Mouse (Mus musculus) heart, embryonic 10.5 days (tissue): ENCODE results near the gene Olfm2. TPM values are rescaled to one million over a fixed set of nuclear protein-coding genes. Genes with fewer than 3 reads are reported as not detected.

Experiments
- DNase-seq: peaks from one replicate; pipeline ENCODE4 v3.0.0-alpha.2; 2017; ENCODE audit warnings: low spot score
- H3K27ac ChIP-seq: fragments of 300-500 bp; sonication (generic); 2 replicates; pipeline ENCODE4 v1.5.1; 2016; ENCODE audit warnings: mild to moderate bottlenecking
- H3K27me3 ChIP-seq: fragments of 300-500 bp; sonication (generic); 2 replicates; pipeline ENCODE4 v1.6.1; 2016; ENCODE audit warnings: mild to moderate bottlenecking; ENCODE audit not compliant: poor library complexity, insufficient read depth, severe bottlenecking
- H3K36me3 ChIP-seq: fragments of 300-500 bp; sonication (generic); 2 replicates; pipeline ENCODE4 v1.6.1; 2016; ENCODE audit warnings: mild to moderate bottlenecking, moderate library complexity
- H3K4me1 ChIP-seq: fragments of 300-500 bp; sonication (generic); 2 replicates; pipeline ENCODE4 v1.6.1; 2016; ENCODE audit warnings: mild to moderate bottlenecking
- H3K4me3 ChIP-seq: fragments of 300-500 bp; sonication (generic); 2 replicates; pipeline ENCODE4 v1.5.1; 2016; ENCODE audit warnings: mild to moderate bottlenecking, moderate library complexity
- H3K9me3 ChIP-seq: fragments of 300-500 bp; sonication (generic); 2 replicates; pipeline ENCODE4 v1.6.1; 2016; ENCODE audit warnings: mild to moderate bottlenecking, moderate library complexity
- WGBS: fragments of 180-500 bp; shearing (Covaris S2); methylation state at CpG from one replicate; pipeline ENCODE4 v1.1.7; 2016; 5-methylcytosine and 5-hydroxymethylcytosine counted together
- polyA plus RNA-seq: library from polyadenylated mRNA; unstranded; fragments of >200 nt; fragmentation: Nextera tagmentation; extraction: Ambion mirVana; gene quantifications from 2 replicates; pipeline ENCODE4 v1.2.1, GENCODE M21; 2016

The Olfm2 gene
- polyA plus RNA-seq, 1 experiment from 2014 or later: 3.2 TPM

DNA sequence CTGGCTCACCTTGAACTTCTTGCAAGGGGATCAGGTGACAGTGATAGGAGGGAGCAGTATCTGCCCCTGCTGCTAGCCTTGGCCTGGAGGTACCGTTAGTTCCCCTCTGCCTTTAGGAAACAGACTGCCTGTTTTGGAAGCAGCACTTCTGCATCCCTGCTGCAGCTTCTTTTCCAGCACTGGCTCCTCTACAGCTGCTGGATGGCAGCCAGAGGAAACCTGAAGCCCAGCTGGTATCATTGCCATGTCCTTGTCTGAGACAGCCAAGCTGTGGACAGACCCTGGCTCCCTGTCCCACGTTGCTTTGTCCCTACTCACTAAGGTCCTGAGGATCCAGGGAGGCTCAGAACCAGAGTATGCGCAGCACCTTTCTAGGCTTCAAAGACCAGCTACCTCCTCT, 88.6 kb downstream of the Olfm2 start:
- Histone ChIP-seq H3K4me3 (no peak overlapping the region), H3K27me3 (no peaks in the 10 kb centered on the region), H3K4me1 (peaks cover 19% of the 10 kb centered on the region), H3K36me3 (peaks cover 88% of the 10 kb centered on the region), H3K9me3 (no peaks in the 10 kb centered on the region), H3K27ac (no peak overlapping the region)
- 88% methylated on average over 3 of the region's 3 CpGs for WGBS
- DNase-seq: no peak

DNA sequence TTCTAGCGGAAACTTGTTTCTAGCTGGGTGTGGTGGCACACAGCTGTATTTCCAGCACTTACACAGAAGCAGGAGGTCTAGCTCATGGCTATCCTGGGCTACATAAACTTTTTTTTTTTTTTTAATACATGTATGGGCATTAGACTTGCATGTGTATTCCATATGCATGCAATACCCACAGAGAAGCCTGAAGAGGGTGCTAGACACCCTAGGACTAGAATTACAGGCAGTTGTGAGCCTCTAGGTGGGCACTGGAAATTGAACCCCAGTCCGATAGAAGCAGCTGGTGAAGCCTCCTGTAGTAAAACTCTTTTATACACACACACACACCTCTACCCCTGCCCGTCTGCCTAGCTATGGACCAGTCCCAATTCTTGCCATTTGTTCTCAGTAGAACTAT, 92.3 kb downstream of the Olfm2 start:
- Histone ChIP-seq H3K27ac (no peak overlapping the region), H3K4me3 (no peak overlapping the region), H3K27me3 (no peaks in the 10 kb centered on the region), H3K36me3 (peaks cover 57% of the 10 kb centered on the region), H3K9me3 (no peaks in the 10 kb centered on the region), H3K4me1 (peaks cover 29% of the 10 kb centered on the region)
- WGBS: 89% methylated on average over 3 of the region's 3 CpGs
- DNase-seq: no peak

DNA sequence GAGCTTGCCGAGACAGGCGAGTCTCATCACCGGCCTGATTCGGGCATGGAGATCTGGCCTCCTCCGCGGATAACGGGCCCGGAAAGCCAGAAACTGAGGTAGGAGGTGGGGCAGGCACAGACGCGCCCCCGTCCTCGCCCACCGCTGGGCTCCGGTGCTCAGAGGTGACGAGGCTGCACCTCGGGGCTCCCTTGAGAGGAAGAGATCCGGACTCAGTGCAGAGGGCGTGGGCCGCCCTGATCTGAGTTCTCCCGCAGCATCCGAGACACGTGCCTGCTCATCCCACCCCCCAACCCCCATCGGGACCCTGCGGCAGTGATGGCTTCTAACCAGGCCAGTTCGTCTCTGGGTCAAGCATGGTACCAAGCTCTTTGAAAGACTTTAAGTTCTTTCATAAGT, 93.9 kb downstream of the Olfm2 start:
- WGBS: under 1% methylated on average over 25 of the region's 25 CpGs
- Histone ChIP-seq H3K4me3 (peak overlapping the region; percentile 98), H3K27ac (peak overlapping the region; percentile 92), H3K9me3 (no peaks in the 10 kb centered on the region), H3K4me1 (peaks cover 23% of the 10 kb centered on the region), H3K36me3 (peaks cover 54% of the 10 kb centered on the region), H3K27me3 (no peaks in the 10 kb centered on the region)
- no peak for DNase-seq

DNA sequence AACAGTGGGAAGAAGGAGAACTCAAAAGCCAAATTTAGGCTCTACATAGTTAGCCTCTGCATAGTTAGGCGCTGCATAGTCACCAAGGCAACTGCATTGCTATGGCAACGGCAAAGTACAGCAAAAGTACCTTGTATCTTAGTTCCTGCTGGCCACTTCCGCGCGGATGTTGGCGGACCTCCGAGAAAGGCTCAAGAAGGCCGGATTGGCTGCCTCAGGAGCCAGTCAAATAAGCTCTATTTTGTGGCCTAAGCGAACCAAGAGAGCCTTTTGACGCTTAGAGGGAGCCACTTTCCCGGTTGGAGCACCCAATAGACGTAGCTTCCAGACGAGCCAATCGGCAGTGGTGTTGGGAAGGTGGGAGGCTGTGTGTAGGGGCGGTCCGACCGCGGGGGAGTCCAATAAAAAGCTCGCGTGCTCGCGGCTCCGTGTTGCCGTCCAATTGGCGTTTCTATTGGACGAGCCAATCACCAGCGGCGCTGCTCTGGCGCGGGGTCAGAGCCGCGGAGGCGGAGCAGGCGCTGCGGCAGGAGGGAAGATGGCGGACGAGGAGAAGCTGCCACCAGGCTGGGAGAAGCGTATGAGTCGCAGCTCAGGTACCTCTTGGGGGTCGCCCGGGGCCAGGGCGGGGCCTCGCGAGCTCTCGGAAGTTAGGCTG, 94.4 kb downstream of the Olfm2 start, which contains the start of gene Pin1:
Gene Pin1 (plus strand): TSS at position 494 of the 658 bp plus-strand sequence.
- Histone ChIP-seq H3K36me3 (peaks cover 52% of the 10 kb centered on the region), H3K4me1 (peaks cover 21% of the 10 kb centered on the region), H3K9me3 (no peaks in the 10 kb centered on the region), H3K27me3 (no peaks in the 10 kb centered on the region), H3K27ac (peak within 1 kb of the TSS; percentile 92), H3K4me3 (peak within 1 kb of the TSS; percentile 98)
- peak; percentile 100 for DNase-seq
- under 1% methylated on average over 45 of the region's 45 CpGs for WGBS

DNA sequence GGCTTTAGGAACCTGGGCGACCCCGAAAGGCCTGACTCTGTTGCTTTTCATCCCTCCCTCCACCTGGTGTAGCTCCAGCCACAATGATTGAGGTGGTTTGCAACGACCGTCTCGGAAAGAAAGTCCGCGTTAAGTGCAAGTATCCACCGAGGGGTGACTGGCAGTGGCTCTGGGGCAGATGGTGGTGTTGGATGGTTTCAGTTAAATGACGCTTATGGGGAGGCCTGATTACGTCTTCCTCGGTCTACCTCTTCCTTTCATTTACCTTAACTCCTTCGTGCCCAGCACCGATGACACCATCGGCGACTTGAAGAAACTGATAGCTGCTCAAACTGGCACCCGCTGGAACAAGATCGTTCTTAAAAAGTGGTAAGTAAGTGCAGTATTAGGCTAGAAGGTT, 101.0 kb downstream of the Olfm2 start:
- Histone ChIP-seq H3K27me3 (no peaks in the 10 kb centered on the region), H3K4me1 (peaks cover 16% of the 10 kb centered on the region), H3K9me3 (no peaks in the 10 kb centered on the region), H3K36me3 (peaks cover 26% of the 10 kb centered on the region), H3K27ac (peak overlapping the region; percentile 93), H3K4me3 (peak overlapping the region; percentile 93)
- DNase-seq: no peak
- WGBS: 4% methylated on average over 17 of the region's 17 CpGs

DNA sequence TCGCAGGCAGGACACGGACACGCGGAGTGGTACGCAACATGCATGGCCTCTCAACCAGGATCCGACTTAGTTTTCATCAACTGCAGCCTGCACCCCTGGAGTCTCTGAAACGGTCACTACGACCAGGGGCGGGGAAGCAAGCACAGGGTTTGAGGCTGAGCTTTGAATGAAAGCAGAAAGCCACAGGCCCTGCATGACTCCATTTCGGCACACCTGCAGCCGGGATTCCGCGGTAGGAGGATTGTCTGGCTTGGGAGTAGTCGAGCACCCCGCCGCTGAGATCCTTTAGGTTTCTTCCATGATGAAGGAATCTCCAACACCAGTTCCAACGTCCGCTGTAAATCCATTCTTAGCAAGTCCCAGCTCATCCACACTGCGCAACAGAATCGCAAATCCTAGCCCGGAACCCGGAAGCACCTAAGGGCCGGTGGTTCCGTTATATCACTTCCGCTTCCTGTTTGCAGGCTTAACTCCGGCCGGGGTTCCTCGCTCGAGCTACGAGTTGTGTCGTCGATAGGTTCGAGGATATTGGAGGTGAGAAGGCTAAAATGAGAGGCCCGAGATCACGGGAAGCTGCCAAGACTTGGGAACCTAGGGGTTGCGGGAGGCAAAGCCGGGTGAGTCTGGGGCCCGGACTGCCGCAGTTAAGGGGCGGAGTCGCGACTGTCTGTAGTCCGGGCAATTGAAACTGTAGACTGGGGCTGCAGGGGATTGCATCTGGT, 101.6 kb downstream of the Olfm2 start, which contains the start of gene Fbxl12:
Gene Fbxl12 (minus strand): TSS at position 408 of the 722 bp plus-strand sequence.
- no peaks in the 10 kb centered on the region for H3K27me3 ChIP-seq
- H3K9me3 ChIP-seq: no peaks in the 10 kb centered on the region
- H3K27ac ChIP-seq: peak within 1 kb of the TSS; percentile 93
- peaks cover 16% of the 10 kb centered on the region for H3K4me1 ChIP-seq
- peak within 1 kb of the TSS; percentile 93 for H3K4me3 ChIP-seq
- WGBS: under 1% methylated on average over 43 of the region's 43 CpGs
- peak; percentile 90 for DNase-seq
- peaks cover 26% of the 10 kb centered on the region for H3K36me3 ChIP-seq

DNA sequence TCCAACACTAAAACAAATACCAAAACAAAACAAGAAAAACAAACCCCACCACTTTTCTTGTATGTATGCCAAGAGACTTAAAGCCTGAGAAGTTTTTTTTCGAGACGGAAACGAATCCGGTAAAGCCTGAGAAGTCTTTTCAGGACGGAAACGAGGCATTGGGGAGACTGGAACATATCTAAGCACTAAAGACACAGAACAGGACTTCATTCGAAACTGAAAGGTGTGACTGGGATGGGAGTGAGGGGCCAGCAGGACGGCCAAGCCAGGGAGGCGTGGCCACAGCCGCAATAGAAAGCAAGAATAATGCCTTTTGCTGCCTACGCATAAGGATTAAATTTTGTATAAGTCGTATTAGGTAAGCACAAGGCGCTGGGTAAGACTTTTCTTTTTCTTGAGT, 102.4 kb downstream of the Olfm2 start:
- no peaks in the 10 kb centered on the region for H3K27me3 ChIP-seq
- H3K9me3 ChIP-seq: no peaks in the 10 kb centered on the region
- H3K4me1 ChIP-seq: peaks cover 18% of the 10 kb centered on the region
- peak overlapping the region; percentile 93 for H3K4me3 ChIP-seq
- H3K36me3 ChIP-seq: peaks cover 28% of the 10 kb centered on the region
- DNase-seq: no peak
- WGBS: 6% methylated on average over 13 of the region's 13 CpGs
- peak overlapping the region; percentile 93 for H3K27ac ChIP-seq

DNA sequence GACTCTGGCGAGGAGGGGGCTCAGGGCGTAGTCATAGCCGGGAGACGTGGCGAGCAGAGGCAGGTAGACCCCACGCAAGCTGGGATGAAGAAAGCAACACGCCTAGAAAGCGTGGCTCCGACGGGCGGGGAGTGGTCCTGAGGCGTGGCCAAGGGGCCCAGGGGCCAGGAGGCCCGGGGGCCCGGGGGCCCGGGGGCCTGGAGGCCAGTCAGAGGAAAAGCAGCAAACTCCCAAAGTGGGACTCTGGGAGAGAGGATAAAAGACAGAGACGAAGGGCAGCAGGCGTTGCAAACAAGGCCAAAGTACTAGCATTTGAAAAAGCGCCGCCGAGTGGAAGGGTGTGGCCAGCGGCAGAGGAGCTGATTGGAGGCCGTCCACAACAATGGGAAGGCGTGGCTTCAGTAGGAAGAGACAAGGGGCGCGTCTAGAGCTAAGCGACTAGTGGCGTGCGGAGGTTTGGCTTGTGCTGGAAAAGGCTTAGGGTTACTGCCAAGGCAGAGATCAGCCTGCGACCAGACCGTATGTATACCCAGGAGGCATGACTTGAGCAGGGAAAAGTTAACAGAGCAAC, 103.2 kb downstream of the Olfm2 start:
- DNase-seq: peak; percentile 96
- peak overlapping the region; percentile 93 for H3K27ac ChIP-seq
- 0% methylated on average over 30 of the region's 30 CpGs for WGBS

DNA sequence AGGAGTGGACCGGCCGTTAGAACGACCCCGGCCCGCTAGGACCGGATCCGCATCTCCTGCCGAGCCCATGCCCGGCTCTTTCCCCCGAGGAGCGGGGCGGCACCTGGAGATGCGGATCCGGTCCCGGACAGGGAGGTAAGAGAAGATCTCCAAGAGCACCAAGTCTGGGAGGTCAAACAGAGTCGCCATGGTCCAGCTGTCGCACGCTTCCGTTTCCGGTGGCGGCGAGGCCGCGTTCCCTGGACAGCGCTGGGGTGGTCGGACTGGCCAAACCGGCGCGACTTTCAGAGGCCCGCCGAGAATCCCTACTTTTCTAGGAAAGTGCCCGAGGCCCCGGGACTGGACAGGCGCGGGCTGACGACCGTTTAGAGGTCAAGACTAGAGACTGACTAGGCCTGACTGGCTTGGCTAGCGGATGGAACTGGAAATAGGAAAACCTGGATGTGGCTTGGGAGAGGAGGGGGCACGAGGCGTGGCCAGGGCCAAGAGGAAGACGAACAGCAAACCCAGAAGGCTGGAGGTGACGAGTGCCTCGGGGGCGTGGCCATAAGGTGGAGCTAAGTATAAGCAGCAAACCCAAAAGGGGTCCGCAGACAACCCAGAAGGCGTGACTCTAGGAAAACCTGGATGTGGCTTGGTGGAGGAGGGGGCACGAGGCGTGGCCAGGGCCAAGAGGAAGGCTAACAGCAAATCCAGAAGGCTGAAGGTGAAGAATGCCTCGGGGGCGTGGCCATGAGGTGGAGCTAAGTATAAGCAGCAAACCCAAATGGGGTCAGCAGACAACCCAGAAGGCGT, 103.9 kb downstream of the Olfm2 start, which contains the start of gene Ubl5:
Gene Ubl5 (plus strand): TSS at position 778 of the 795 bp plus-strand sequence.
- DNase-seq: peak; percentile 99
- H3K4me1 ChIP-seq: peaks cover 24% of the 10 kb centered on the region
- WGBS: under 1% methylated on average over 51 of the region's 51 CpGs

More for the DNA sequence above, 103.2 kb downstream of the Olfm2 start:
- Histone ChIP-seq H3K9me3 (no peaks in the 10 kb centered on the region), H3K27me3 (no peaks in the 10 kb centered on the region), H3K4me3 (peak overlapping the region; percentile 93), H3K4me1 (peaks cover 24% of the 10 kb centered on the region), H3K36me3 (peaks cover 28% of the 10 kb centered on the region)

DNA sequence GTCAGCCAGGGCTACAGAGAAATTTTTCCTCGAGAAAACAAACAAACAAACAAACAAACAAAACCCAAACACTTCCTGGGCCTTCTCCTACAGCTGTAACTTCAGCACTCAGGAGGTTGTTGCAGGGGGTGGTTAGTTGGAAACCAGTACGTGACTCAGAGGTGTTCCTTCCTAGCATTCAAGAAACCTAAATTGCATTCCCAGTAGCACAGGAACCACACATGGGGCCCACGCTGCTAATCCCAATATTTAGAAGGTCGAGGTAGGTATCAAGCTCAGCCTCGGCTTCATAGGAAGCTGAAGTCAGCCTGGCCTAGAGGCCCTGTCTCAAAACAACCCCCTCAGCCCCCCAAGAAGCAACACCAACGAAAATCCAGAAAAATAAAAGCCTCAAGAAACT, 104.6 kb downstream of the Olfm2 start:
- H3K9me3 ChIP-seq: no peaks in the 10 kb centered on the region

More for the DNA sequence above, 103.9 kb downstream of the Olfm2 start, which contains the start of gene Ubl5:
- H3K9me3 ChIP-seq: no peaks in the 10 kb centered on the region
- peaks cover 31% of the 10 kb centered on the region for H3K36me3 ChIP-seq
- H3K27me3 ChIP-seq: no peaks in the 10 kb centered on the region
- H3K4me3 ChIP-seq: peak within 1 kb of the TSS; percentile 93
- peak within 1 kb of the TSS; percentile 93 for H3K27ac ChIP-seq

DNA sequence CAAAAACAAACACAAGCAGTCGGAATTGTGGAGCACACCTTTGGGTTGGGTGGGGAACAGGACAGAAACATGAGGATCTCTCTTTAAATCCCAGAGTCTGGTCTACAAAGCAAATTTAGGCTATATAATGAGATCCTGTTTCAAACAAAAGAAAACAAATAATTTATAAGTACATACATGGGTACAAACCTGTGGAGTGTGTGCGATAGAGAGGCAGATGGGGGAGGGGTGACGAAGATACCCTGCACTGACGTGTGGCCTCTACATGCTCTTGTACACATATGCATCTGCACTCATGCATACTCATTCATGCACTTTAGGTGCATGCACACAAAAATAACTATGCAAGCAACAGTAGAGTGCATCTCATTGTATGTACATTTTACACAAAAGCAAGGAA, 106.7 kb downstream of the Olfm2 start:
- H3K4me3 ChIP-seq: no peak overlapping the region
- no peak overlapping the region for H3K27ac ChIP-seq
- H3K9me3 ChIP-seq: no peaks in the 10 kb centered on the region
- H3K36me3 ChIP-seq: peaks cover 26% of the 10 kb centered on the region
- no peaks in the 10 kb centered on the region for H3K27me3 ChIP-seq
- peaks cover 24% of the 10 kb centered on the region for H3K4me1 ChIP-seq
- no peak for DNase-seq
- 92% methylated on average over 4 of the region's 4 CpGs for WGBS

More for the DNA sequence above, 104.6 kb downstream of the Olfm2 start:
- WGBS: 25% methylated on average over 6 of the region's 6 CpGs
- Histone ChIP-seq H3K27ac (peak overlapping the region; percentile 93), H3K4me1 (peaks cover 24% of the 10 kb centered on the region), H3K4me3 (peak overlapping the region; percentile 93), H3K36me3 (peaks cover 32% of the 10 kb centered on the region), H3K27me3 (no peaks in the 10 kb centered on the region)
- DNase-seq: no peak

DNA sequence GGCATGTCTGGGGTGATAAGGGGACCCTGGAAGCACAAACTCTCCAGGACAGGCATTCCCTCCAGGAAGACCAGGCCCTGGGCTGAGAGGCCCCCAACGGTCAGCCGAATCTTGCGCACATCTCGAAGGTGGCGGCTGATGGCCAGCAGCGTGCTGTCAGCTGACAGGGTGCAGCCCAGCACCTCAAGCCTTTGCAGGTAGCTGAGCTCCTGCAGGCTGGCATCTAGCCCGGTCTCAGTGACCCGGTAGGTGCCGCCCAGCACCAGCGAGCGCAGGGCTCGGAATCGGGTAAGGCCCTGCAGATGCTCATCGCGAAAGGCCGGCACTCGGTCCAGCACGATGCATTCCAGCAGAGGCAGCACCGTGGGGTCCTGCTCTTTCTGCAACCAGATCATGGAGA, 107.6 kb downstream of the Olfm2 start:
- WGBS: 91% methylated on average over 19 of the region's 19 CpGs
- no peak for DNase-seq
- Histone ChIP-seq H3K27ac (no peak overlapping the region), H3K4me3 (no peak overlapping the region), H3K36me3 (peaks cover 26% of the 10 kb centered on the region), H3K9me3 (no peaks in the 10 kb centered on the region), H3K4me1 (peaks cover 19% of the 10 kb centered on the region), H3K27me3 (no peaks in the 10 kb centered on the region)
